Mouse (Mus musculus): ENCODE measurements around the gene Zbtb46. TPM values are rescaled to one million over a fixed set of nuclear protein-coding genes. Genes with fewer than 3 reads are reported as not detected.

Gene Zbtb46
- polyA plus RNA-seq, 1 experiment = 8.3 TPM

- TF ChIP-seq CTCF (IDR thresholded peaks at IDR 0.05; ENCODE audit: control insufficient read depth, insufficient read depth, insufficient replicate concordance, low read depth, low read length) (no peak), POLR2A (IDR thresholded peaks at IDR 0.05; ENCODE audit: control insufficient read depth, low read depth, low read length) (no peak)
- H3K4me1 ChIP-seq (ENCODE audit: control insufficient read depth, insufficient read depth, low read length) = no peaks in the 10 kb centered on the region
- H3K36me3 ChIP-seq (ENCODE audit: control insufficient read depth, insufficient read depth, low read length) = no peaks in the 10 kb centered on the region
- H3K27ac ChIP-seq (ENCODE audit: control insufficient read depth, insufficient read depth, low read depth, low read length) = no peak overlapping the region
- H3K27me3 ChIP-seq (ENCODE audit: control insufficient read depth, insufficient read depth, low read length) = no peaks in the 10 kb centered on the region
- H3K4me3 ChIP-seq (ENCODE audit: control insufficient read depth, low read depth, low read length) = no peak overlapping the region
Measured at GRCm38 (mm10) chr2:181452181-181452580, 7.0 kb downstream of the Zbtb46 start.

- H3K4me3 ChIP-seq (ENCODE audit: control insufficient read depth, low read depth, low read length) = no peak overlapping the region
- H3K27me3 ChIP-seq (ENCODE audit: control insufficient read depth, insufficient read depth, low read length) = no peaks in the 10 kb centered on the region
- H3K36me3 ChIP-seq (ENCODE audit: control insufficient read depth, insufficient read depth, low read length) = no peaks in the 10 kb centered on the region
- no peak for TF ChIP-seq POLR2A (IDR thresholded peaks at IDR 0.05; ENCODE audit: control insufficient read depth, low read depth, low read length)
- TF ChIP-seq CTCF (IDR thresholded peaks at IDR 0.05; ENCODE audit: control insufficient read depth, insufficient read depth, insufficient replicate concordance, low read depth, low read length) = no peak
- no peak overlapping the region for H3K27ac ChIP-seq (ENCODE audit: control insufficient read depth, insufficient read depth, low read depth, low read length)
- H3K4me1 ChIP-seq (ENCODE audit: control insufficient read depth, insufficient read depth, low read length) = no peaks in the 10 kb centered on the region
Measured at GRCm38 (mm10) chr2:181443016-181443415, 16.2 kb downstream of the Zbtb46 start.

- no peak overlapping the region for H3K4me3 ChIP-seq (ENCODE audit: control insufficient read depth, low read depth, low read length)
- H3K4me1 ChIP-seq (ENCODE audit: control insufficient read depth, insufficient read depth, low read length) = no peaks in the 10 kb centered on the region
- no peaks in the 10 kb centered on the region for H3K36me3 ChIP-seq (ENCODE audit: control insufficient read depth, insufficient read depth, low read length)
- TF ChIP-seq CTCF (IDR thresholded peaks at IDR 0.05; ENCODE audit: control insufficient read depth, insufficient read depth, insufficient replicate concordance, low read depth, low read length) (no peak), POLR2A (IDR thresholded peaks at IDR 0.05; ENCODE audit: control insufficient read depth, low read depth, low read length) (no peak)
- H3K27ac ChIP-seq (ENCODE audit: control insufficient read depth, insufficient read depth, low read depth, low read length) = no peak overlapping the region
- no peaks in the 10 kb centered on the region for H3K27me3 ChIP-seq (ENCODE audit: control insufficient read depth, insufficient read depth, low read length)
Measured at GRCm38 (mm10) chr2:181438176-181438575, 21.1 kb downstream of the Zbtb46 start.

- no peaks in the 10 kb centered on the region for H3K4me1 ChIP-seq (ENCODE audit: control insufficient read depth, insufficient read depth, low read length)
- H3K36me3 ChIP-seq (ENCODE audit: control insufficient read depth, insufficient read depth, low read length) = no peaks in the 10 kb centered on the region
- no peaks in the 10 kb centered on the region for H3K27me3 ChIP-seq (ENCODE audit: control insufficient read depth, insufficient read depth, low read length)
- no peak overlapping the region for H3K27ac ChIP-seq (ENCODE audit: control insufficient read depth, insufficient read depth, low read depth, low read length)
- H3K4me3 ChIP-seq (ENCODE audit: control insufficient read depth, low read depth, low read length) = no peak overlapping the region
- TF ChIP-seq CTCF (IDR thresholded peaks at IDR 0.05; ENCODE audit: control insufficient read depth, insufficient read depth, insufficient replicate concordance, low read depth, low read length) (no peak), POLR2A (IDR thresholded peaks at IDR 0.05; ENCODE audit: control insufficient read depth, low read depth, low read length) (no peak)
Measured at GRCm38 (mm10) chr2:181436246-181436645, 23.0 kb downstream of the Zbtb46 start.

GRCm38 (mm10) chr2:181423834-181424233 is 35.4 kb downstream of the Zbtb46 start:
- H3K36me3 ChIP-seq (ENCODE audit: control insufficient read depth, insufficient read depth, low read length) = no peaks in the 10 kb centered on the region
- no peak for TF ChIP-seq POLR2A (IDR thresholded peaks at IDR 0.05; ENCODE audit: control insufficient read depth, low read depth, low read length)
- no peak overlapping the region for H3K4me3 ChIP-seq (ENCODE audit: control insufficient read depth, low read depth, low read length)
- H3K27ac ChIP-seq (ENCODE audit: control insufficient read depth, insufficient read depth, low read depth, low read length) = no peak overlapping the region
- H3K27me3 ChIP-seq (ENCODE audit: control insufficient read depth, insufficient read depth, low read length) = no peaks in the 10 kb centered on the region
- no peaks in the 10 kb centered on the region for H3K4me1 ChIP-seq (ENCODE audit: control insufficient read depth, insufficient read depth, low read length)

GRCm38 (mm10) chr2:181420903-181421638 is 38.2 kb downstream of the Zbtb46 start:
- no peak overlapping the region for H3K4me3 ChIP-seq (ENCODE audit: control insufficient read depth, low read depth, low read length)
- no peak overlapping the region for H3K27ac ChIP-seq (ENCODE audit: control insufficient read depth, insufficient read depth, low read depth, low read length)
- TF ChIP-seq POLR2A (IDR thresholded peaks at IDR 0.05; ENCODE audit: control insufficient read depth, low read depth, low read length) = no peak
- TF ChIP-seq CTCF (IDR thresholded peaks at IDR 0.05; ENCODE audit: control insufficient read depth, insufficient read depth, insufficient replicate concordance, low read depth, low read length) = no peak
- H3K4me1 ChIP-seq (ENCODE audit: control insufficient read depth, insufficient read depth, low read length) = no peaks in the 10 kb centered on the region
- H3K27me3 ChIP-seq (ENCODE audit: control insufficient read depth, insufficient read depth, low read length) = no peaks in the 10 kb centered on the region
- H3K36me3 ChIP-seq (ENCODE audit: control insufficient read depth, insufficient read depth, low read length) = no peaks in the 10 kb centered on the region

GRCm38 (mm10) chr2:181420426-181420825 is 38.8 kb downstream of the Zbtb46 start:
- TF ChIP-seq POLR2A (IDR thresholded peaks at IDR 0.05; ENCODE audit: control insufficient read depth, low read depth, low read length) (no peak), CTCF (IDR thresholded peaks at IDR 0.05; ENCODE audit: control insufficient read depth, insufficient read depth, insufficient replicate concordance, low read depth, low read length) (no peak)
- Histone ChIP-seq H3K4me3 (ENCODE audit: control insufficient read depth, low read depth, low read length) (no peak overlapping the region), H3K27me3 (ENCODE audit: control insufficient read depth, insufficient read depth, low read length) (no peaks in the 10 kb centered on the region), H3K36me3 (ENCODE audit: control insufficient read depth, insufficient read depth, low read length) (no peaks in the 10 kb centered on the region), H3K4me1 (ENCODE audit: control insufficient read depth, insufficient read depth, low read length) (no peaks in the 10 kb centered on the region), H3K27ac (ENCODE audit: control insufficient read depth, insufficient read depth, low read depth, low read length) (no peak overlapping the region)

Measured in testis, adult 2 months (tissue).